Mouse (Mus musculus) embryonic fibroblast, embryonic 13.5 days (primary cell): ENCODE measurements around the gene Sox12. TPM values are rescaled to one million over a fixed set of nuclear protein-coding genes. Genes with fewer than 3 reads are reported as not detected.
"Not testable (repeated sequence)": the region's sequence is repeated elsewhere in the genome, so short reads cannot be mapped to it uniquely, and the experiment has no call there.

Experiments
- H3K27ac ChIP-seq: 2 replicates; pipeline ENCODE4 v1.5.1; 2012; ENCODE audit warnings: low read length, control low read depth, inconsistent platforms; ENCODE audit not compliant: insufficient read depth
- H3K4me1 ChIP-seq: 2 replicates; pipeline ENCODE4 v1.6.1; 2011; ENCODE audit warnings: low read length; ENCODE audit not compliant: control insufficient read depth, insufficient read depth
- H3K4me3 ChIP-seq: 2 replicates; pipeline ENCODE4 v1.5.1; 2011; ENCODE audit warnings: mild to moderate bottlenecking, control low read depth, low read length; ENCODE audit not compliant: insufficient read depth
- CTCF ChIP-seq: IDR thresholded peaks from 2 replicates; pipeline ENCODE4 v1.5.1; 2011; ENCODE audit warnings: mild to moderate bottlenecking, control low read depth, low read length, moderate library complexity, borderline replicate concordance; ENCODE audit not compliant: insufficient read depth
- POLR2A ChIP-seq: IDR thresholded peaks from 2 replicates; pipeline ENCODE4 v1.6.1; 2011; ENCODE audit warnings: low read depth, mild to moderate bottlenecking, control low read depth, low read length, moderate library complexity
- polyA plus RNA-seq: library from polyadenylated mRNA; stranded (reverse); fragments of >200 nt; gene quantifications from 2 replicates; pipeline ENCODE4 v1.2.4, GENCODE M21; 2011; ENCODE audit warnings: low read depth; ENCODE audit not compliant: missing spikeins, insufficient read length

The Sox12 gene
- polyA plus RNA-seq = 15.0 and 20.3 TPM in 2 replicates

- H3K4me3 ChIP-seq = peak within 1 kb of the TSS; percentile 86
- H3K4me1 ChIP-seq = no peaks in the 10 kb centered on the region
- TF ChIP-seq POLR2A (peak; percentile 34), CTCF (no peak)
- peak within 1 kb of the TSS; percentile 97 for H3K27ac ChIP-seq
These were observed at the start of gene Sox12 for GRCm38 (mm10) chr2:152397680-152398435. Gene Sox12 (minus strand): TSS chr2:152398063.

DNA sequence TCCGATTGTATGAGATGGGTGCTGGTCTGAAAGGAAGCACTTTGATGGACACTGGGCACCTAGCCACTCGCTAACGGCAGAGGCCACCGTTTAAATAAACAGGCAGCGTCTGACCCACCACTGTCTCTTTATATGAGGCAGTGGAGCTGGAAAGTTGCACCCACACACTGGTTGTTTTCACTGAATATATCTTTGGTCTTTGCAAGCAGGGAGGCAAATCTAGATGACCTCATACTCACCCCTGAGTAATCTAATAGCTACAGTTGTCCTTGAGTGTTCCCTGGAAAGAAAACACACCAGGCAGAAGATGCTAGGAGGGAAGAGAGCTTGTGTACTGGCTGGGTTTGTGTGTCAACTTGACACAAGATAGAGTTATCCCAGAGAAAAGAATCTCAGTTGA lies 49.6 kb upstream of the Sox12 start:
- Histone ChIP-seq H3K4me3 (no peak overlapping the region), H3K27ac (no peak overlapping the region), H3K4me1 (no peaks in the 10 kb centered on the region)
- TF ChIP-seq POLR2A (no peak), CTCF (no peak)

DNA sequence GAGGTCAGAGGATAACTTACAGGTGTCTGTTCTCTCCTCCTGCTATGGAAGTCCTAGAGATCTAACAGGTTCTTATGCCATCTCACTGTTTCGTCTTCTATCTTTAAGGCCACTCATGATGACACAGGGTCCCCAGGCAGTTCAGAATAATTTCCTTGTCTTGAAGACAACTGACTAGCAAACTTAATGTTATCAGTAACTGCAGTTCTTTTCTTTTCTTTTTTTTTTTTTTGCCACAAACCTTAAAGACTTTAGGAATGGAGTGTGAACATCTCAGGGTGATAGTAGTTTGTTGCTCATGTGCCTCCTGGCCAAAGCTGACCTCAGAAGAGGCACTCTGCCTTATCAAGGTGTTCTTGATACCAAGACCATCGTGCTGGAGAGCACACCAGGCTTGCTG lies 48.8 kb upstream of the Sox12 start:
- TF ChIP-seq POLR2A (no peak), CTCF (no peak)
- Histone ChIP-seq H3K27ac (no peak overlapping the region), H3K4me1 (no peaks in the 10 kb centered on the region), H3K4me3 (no peak overlapping the region)

- TF ChIP-seq CTCF (no peak), POLR2A (no peak)
- Histone ChIP-seq H3K4me3 (no peak overlapping the region), H3K4me1 (no peaks in the 10 kb centered on the region), H3K27ac (no peak overlapping the region)
These were observed 45.4 kb upstream of the Sox12 start for GRCm38 (mm10) chr2:152443281-152443680.

DNA sequence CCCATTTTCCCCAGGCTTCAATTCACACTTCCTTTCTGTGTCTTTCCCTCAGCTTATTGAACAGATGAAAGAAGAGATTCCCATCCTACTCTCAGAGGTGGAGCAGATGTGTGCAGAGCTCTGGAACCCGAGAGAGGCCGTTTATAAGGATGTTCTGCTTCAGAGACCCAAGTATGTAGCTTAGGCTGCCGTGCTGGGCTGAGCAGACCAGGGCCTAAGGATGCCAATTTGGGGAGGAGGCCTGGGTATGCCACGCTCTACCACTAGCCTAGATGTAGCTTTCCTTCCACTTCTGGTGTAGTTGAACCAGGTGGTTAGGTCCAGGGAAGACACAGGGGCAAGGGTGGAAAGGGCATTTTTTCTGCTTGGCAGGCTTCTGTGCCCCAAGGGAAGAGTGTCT lies 44.5 kb upstream of the Sox12 start:
- Histone ChIP-seq H3K27ac (no peak overlapping the region), H3K4me1 (no peaks in the 10 kb centered on the region), H3K4me3 (no peak overlapping the region)
- TF ChIP-seq CTCF = no peak
- no peak for TF ChIP-seq POLR2A

DNA sequence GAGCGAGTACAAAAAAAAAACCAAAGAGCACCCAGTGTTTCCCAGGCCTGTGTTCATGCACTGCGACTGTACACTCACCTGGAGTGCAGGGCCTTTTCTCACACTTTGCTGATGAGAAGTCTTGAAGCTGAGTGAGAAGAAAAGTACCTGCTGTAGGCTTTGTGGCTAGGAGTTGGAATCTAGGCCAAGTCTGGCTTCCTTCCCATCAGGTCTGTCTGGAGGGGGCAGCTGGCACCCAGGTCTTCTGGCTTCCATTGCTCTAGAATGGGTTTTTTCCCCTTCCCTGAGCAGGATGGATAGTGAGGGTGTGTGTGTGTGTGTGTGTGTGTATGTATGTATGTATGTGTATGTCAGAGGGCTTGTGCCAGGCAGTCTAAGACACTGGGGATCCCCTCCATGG lies 42.0 kb upstream of the Sox12 start:
- no peak for TF ChIP-seq CTCF
- Histone ChIP-seq H3K4me1 (no peaks in the 10 kb centered on the region), H3K4me3 (no peak overlapping the region)

DNA sequence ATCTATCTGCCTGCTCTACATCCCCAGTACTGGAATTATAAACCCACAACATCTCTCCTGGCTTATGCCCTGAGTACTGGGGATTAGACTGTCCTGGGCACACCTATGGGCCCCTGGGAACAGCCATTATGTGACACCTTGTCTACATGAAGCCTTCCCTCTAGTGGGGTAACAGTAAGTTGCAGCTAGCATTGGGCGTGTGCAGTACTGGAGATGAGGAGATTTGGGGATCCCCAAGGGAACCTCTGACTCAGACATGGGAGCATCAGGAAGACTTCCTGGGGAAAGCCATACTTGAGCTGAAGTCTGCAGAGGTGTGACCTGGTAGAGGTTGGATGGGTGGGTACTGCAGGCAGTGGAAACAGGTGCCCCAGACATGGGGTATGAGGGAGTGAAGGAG lies 41.1 kb upstream of the Sox12 start:
- no peaks in the 10 kb centered on the region for H3K4me1 ChIP-seq
- TF ChIP-seq CTCF (no peak), POLR2A (no peak)

More for the DNA sequence above, 42.0 kb upstream of the Sox12 start:
- no peak overlapping the region for H3K27ac ChIP-seq

DNA sequence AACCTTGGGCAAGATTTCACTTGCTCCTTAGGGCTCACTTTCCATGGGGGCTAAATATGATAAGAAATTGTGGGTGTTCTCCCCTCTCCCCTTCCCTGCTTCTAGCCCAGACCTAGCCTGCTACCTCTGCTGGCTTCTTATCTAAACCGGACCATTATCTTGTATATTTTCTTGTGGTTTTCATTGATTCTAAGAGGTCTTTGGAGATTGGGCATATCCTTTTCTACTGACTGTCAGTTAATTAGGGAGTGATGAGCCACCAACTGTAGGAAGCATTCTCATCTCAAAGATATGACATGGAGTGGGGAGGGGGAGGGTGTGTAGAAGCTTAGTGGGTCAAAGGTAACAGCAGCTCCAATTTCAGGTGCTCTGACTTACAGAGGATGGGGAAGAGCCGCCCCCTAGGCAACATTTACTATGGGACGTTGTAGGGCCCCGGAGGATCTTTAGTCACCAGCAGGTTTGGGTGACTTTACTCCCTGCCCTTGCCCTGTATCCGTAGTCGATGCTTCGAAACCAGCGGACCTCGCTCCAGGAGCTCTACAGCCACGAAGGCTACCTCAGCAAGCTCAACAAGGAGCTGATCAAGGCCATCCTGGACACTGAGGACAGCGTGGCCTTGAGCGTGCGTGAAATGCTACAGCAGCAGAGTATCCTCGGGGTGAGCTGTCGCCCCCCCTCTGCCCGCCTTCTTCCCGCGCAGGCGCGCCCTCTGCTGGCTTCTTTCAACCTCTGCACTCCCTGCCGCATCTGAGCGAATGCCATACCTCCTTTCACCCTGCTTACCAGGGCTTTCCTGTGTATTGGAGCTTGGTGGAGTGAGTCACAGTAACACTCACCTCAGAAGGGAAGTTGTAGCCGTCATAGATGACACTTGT lies 39.4 kb upstream of the Sox12 start:
- TF ChIP-seq CTCF (peak; percentile 75), POLR2A (no peak)
- Histone ChIP-seq H3K27ac (no peak overlapping the region), H3K4me3 (no peak overlapping the region), H3K4me1 (no peaks in the 10 kb centered on the region)

More for the DNA sequence above, 41.1 kb upstream of the Sox12 start:
- H3K4me3 ChIP-seq = no peak overlapping the region
- H3K27ac ChIP-seq = no peak overlapping the region

DNA sequence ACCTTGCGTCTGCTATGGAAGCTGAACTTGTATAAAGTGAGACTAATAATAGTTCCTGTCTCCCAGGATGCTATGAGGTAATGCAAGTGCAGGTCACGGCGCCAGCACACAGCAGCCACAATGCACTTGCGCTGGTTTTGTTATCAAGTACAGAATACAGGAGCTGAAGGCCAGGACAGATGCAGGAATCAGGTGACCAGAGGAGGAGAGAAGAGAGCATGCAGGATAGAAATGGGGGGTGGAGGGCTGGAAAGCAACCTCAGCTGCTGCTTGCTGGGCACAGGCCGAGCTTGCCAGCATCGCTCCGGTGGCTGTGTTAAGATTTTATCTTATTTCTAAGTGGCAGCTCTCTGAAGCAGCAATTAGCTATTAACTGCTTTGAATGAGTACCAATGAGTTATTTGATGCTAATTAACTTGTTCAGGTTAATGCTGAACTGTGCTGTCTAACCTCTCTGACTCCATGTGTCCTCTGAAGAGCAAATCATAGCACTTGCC lies 38.6 kb upstream of the Sox12 start:
- H3K27ac ChIP-seq = no peak overlapping the region

DNA sequence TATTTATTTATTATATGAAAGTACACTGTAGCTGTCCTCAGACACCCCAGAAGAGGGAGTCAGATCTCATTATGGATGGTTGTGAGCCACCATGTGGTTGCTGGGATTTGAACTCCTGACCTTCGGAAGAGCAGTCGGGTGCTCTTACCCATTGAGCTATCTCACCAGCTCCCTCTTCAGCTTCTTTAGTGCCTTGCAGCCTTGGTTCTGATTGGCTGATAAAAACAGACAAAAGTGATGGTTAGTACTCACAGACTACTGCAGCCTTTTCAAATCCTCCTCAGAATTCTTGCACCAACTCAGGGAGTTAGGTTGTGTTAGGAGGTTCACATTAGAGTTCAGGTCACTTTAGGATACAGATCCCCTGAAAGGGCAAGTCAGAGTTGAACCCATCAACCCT lies 30.6 kb upstream of the Sox12 start:
- H3K4me3 ChIP-seq, H3K4me1 ChIP-seq, H3K27ac ChIP-seq: not testable (repeated sequence)

More for the DNA sequence above, 38.6 kb upstream of the Sox12 start:
- TF ChIP-seq CTCF = no peak
- TF ChIP-seq POLR2A = no peak
- H3K4me3 ChIP-seq = no peak overlapping the region
- no peaks in the 10 kb centered on the region for H3K4me1 ChIP-seq

GRCm38 (mm10) chr2:152427493-152427892 lies 29.6 kb upstream of the Sox12 start:
- no peak overlapping the region for H3K4me3 ChIP-seq
- TF ChIP-seq CTCF = no peak
- no peak for TF ChIP-seq POLR2A
- no peaks in the 10 kb centered on the region for H3K4me1 ChIP-seq
- no peak overlapping the region for H3K27ac ChIP-seq
